In genomic region chr4:126163067-126163659, GRCm38 (mm10) we compare ENCODE assay signal across 7 mouse cellular contexts. TPM values are rescaled to one million over a fixed set of nuclear protein-coding genes. Genes with fewer than 3 reads are reported as not detected.
DNase-seq lines count a peak whose midpoint lies in the region; ATAC-seq and TF ChIP-seq lines count a peak whose summit lies in the region.

TSS of gene Sh3d21 (minus strand) at chr4:126163491.

- in situ Hi-C loops in ES-E14 (cut with MboI; ENCODE audit: low sequenced_read_pairs in 2 of 2, unreplicated experiment in 2 of 2) = no loop called here

- TF ChIP-seq CTCF in brain, embryonic 14.5 days (IDR thresholded peaks at IDR 0.05; ENCODE audit: borderline replicate concordance, extremely low read depth, insufficient read depth, insufficient read length) = no peak

- peak within 1 kb of the TSS; percentile 74 to 75 for H3K4me3 ChIP-seq in ES-E14 (ENCODE audit: insufficient read depth in 1 of 2, low read depth in 1 of 2, low read length in 2 of 2, poor library complexity in 1 of 2, severe bottlenecking in 1 of 2)
- H3K4me3 ChIP-seq in heart, embryonic 14.5 days (ENCODE audit: control insufficient read depth in 1 of 2, insufficient read depth in 1 of 2, low read depth in 1 of 2, low read length in 2 of 2) = peak within 1 kb of the TSS; percentile 55
- H3K4me3 ChIP-seq in megakaryocyte, embryonic 14.5 days (replicated peaks) = peak within 1 kb of the TSS; percentile 88

- peak; percentile 53 for ATAC-seq in heart, embryonic 14.5 days (ENCODE audit: insufficient number of reproducible peaks, insufficient read depth, low FRiP score, low read depth)

- peak within 1 kb of the TSS; percentile 93 for H3K4me2 ChIP-seq in heart, embryonic 14.5 days (ENCODE audit: low read length)

- H3K9ac ChIP-seq in ES-E14 (ENCODE audit: insufficient read depth, low read depth, low read length, poor library complexity, severe bottlenecking) = peak within 1 kb of the TSS; percentile 80
- peak within 1 kb of the TSS; percentile 84 for H3K9ac ChIP-seq in heart, embryonic 14.5 days (ENCODE audit: low read length)

- no peaks in the 10 kb centered on the region for H3K9me3 ChIP-seq in ES-E14 (ENCODE audit: control insufficient read depth, insufficient read depth, low read depth, low read length)
- H3K9me3 ChIP-seq in heart, embryonic 14.5 days (ENCODE audit: control insufficient read depth, low read length) = no peaks in the 10 kb centered on the region
- H3K9me3 ChIP-seq in megakaryocyte, embryonic 14.5 days = no peaks in the 10 kb centered on the region

- peaks cover 4 to 15% of the 10 kb centered on the region in 2 experiments for H3K4me1 ChIP-seq in ES-E14 (ENCODE audit: control insufficient read depth in 2 of 2, insufficient read depth in 2 of 2, low read length in 2 of 2, poor library complexity in 1 of 2)
- H3K4me1 ChIP-seq in heart, embryonic 14.5 days (ENCODE audit: control insufficient read depth in 2 of 2, insufficient read depth in 2 of 2, low read length in 2 of 2) = peaks cover 7 to 17% of the 10 kb centered on the region in 2 experiments
- peaks cover 18% of the 10 kb centered on the region for H3K4me1 ChIP-seq in megakaryocyte, embryonic 14.5 days

- H3K36me3 ChIP-seq in ES-E14 (ENCODE audit: control insufficient read depth, insufficient read depth, low read length, poor library complexity, severe bottlenecking) = peaks cover 23% of the 10 kb centered on the region
- peaks cover 29% of the 10 kb centered on the region for H3K36me3 ChIP-seq in heart, embryonic 14.5 days (ENCODE audit: control insufficient read depth, insufficient read depth, low read length)
- peaks cover 39% of the 10 kb centered on the region for H3K36me3 ChIP-seq in megakaryocyte, embryonic 14.5 days (replicated peaks; ENCODE audit: low read length)

- H3K27me3 ChIP-seq in heart, embryonic 14.5 days (ENCODE audit: control insufficient read depth, insufficient read depth, low read length) = no peaks in the 10 kb centered on the region
- peaks cover 1% of the 10 kb centered on the region for H3K27me3 ChIP-seq in megakaryocyte, embryonic 14.5 days (replicated peaks)

- peak; percentile 33 for DNase-seq in ES-E14 (ENCODE audit: low read depth, low spot score)
- peak; percentile 4 for DNase-seq in brain, embryonic 14.5 days (ENCODE audit: low read depth)
- peak; percentile 59 for DNase-seq in kidney, postnatal 14 days
- no peak for DNase-seq in layer of hippocampus, adult 11-12 months (ENCODE audit: low spot score)
- DNase-seq in B cell, adult 2 months = no peak

- WGBS in heart, embryonic 14.5 days = 4% methylated on average over 22 of the region's 22 CpGs

- TF ChIP-seq POLR2A in brain, embryonic 14.5 days (IDR thresholded peaks at IDR 0.05; ENCODE audit: borderline replicate concordance, extremely low read depth, insufficient read depth, insufficient read length, poor library complexity, severe bottlenecking) = no peak

- H3K27ac ChIP-seq in ES-E14 (ENCODE audit: insufficient read depth, low read depth, low read length, poor library complexity, severe bottlenecking) = peak within 1 kb of the TSS; percentile 54
- peak within 1 kb of the TSS; percentile 24 to 68 for H3K27ac ChIP-seq in heart, embryonic 14.5 days (replicated peaks in 1 of 2; ENCODE audit: control insufficient read depth in 1 of 2, insufficient read depth in 1 of 2, low read depth in 2 of 2, low read length in 2 of 2)

TF ChIP-seq in ES-E14, 5 proteins besides CTCF, POLR2A, EP300 and RAD21:
- no peak for TF ChIP-seq ZC3H11A (IDR thresholded peaks at IDR 0.05; ENCODE audit: borderline replicate concordance, low read depth, low read length)
- no peak for TF ChIP-seq MAFK (IDR thresholded peaks at IDR 0.05; ENCODE audit: insufficient read depth, low read depth, low read length)
- TF ChIP-seq ZNF384 (IDR thresholded peaks at IDR 0.05; ENCODE audit: low read depth, low read length) = no peak
- no peak for TF ChIP-seq HCFC1 (IDR thresholded peaks at IDR 0.05; ENCODE audit: borderline replicate concordance, insufficient read depth, low read length)
- TF ChIP-seq CHD2 (IDR thresholded peaks at IDR 0.05; ENCODE audit: low read depth, low read length) = no peak

RNA-seq across cellular contexts. Expression of gene Sh3d21, which starts in this region (rescaled TPM):
- 2.4 and 3.0 TPM in 2 replicates for total RNA-seq in ES-E14 (2012; rRNA removed)
- 0.66 and 0.81 TPM in 2 replicates for polyA plus RNA-seq in brain, embryonic 14.5 days (2012; rRNA removed)
- 2.5 and 2.7 TPM in 2 replicates for polyA plus RNA-seq in heart, embryonic 14.5 days (2014; fragmentation: Nextera tagmentation; extraction: Ambion mirVana)
- polyA plus RNA-seq in megakaryocyte, embryonic 14.5 days (2012; ENCODE audit: insufficient read depth, low replicate concordance) = 0.16 and 1.2 TPM in 2 replicates

Comparison
In these comparisons a context has a peak if more than half of its experiments do, and no peak if none do; other contexts are left out.
1. Peak in DNase-seq in brain, embryonic 14.5 days; RNA of the gene not detected or under 1 TPM.
2. DNase-seq: peak in ES-E14 (single experiment) and kidney, postnatal 14 days (single experiment); none in layer of hippocampus, adult 11-12 months (single experiment) and B cell, adult 2 months (0 of 2).
3. Peak in every context shown above with its lines, with median percentiles within 50 percentile points of each other: H3K4me3 ChIP-seq.